Mouse (Mus musculus) myocyte (in vitro differentiated cells): ENCODE measurements around the gene Tiprl.

Source experiments
- POLR2A ChIP-seq: IDR thresholded peaks from one replicate; pipeline ENCODE4 v1.6.1; 2011; ENCODE audit warnings: low read depth, mild to moderate bottlenecking, control low read depth, moderate library complexity; ENCODE audit not compliant: insufficient read length
- POLR2AphosphoS2 ChIP-seq: IDR thresholded peaks from one replicate; pipeline ENCODE4 v1.6.1; 2011; ENCODE audit warnings: low read depth, control low read depth; ENCODE audit not compliant: insufficient read length
- REST ChIP-seq: IDR thresholded peaks from one replicate; pipeline ENCODE4 v1.6.1; 2011; ENCODE audit warnings: mild to moderate bottlenecking, control low read depth, moderate library complexity; ENCODE audit not compliant: insufficient read depth, insufficient read length
- USF1 ChIP-seq: IDR thresholded peaks from one replicate; pipeline ENCODE4 v1.6.1; 2011; ENCODE audit warnings: low read depth, mild to moderate bottlenecking, control low read depth, moderate library complexity

DNA sequence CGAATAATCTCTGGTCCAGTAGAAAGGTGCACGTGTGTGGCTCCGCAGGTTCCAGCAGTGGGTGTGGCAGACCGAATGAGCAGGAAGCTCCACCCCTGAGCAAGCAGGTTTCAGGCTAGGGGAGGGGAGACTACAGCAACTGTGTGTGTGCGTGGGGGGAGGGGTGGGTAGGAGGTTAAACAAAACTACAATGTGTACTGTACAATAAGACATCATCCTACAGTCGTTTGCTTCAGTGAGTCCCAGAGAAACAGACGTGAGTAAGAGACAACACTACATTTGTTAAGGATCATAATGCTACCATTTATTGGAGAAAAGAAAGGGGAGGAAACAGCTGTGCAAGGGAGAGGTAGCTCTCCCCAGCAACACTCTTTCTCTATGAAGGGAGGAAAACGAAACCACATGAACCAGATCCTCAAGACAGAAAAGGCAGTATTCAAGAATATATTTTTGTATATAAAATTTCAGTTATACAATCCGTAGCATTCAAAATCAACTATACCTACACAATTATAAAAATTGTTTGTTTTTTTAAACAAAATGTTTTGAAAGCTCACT lies 62.7 kb downstream of the Tiprl start:
- TF ChIP-seq USF1 (no peak), REST (no peak), POLR2A (no peak), POLR2AphosphoS2 (no peak)
